Mouse (Mus musculus): ENCODE measurements around the gene Rbm28. TPM values are rescaled to one million over a fixed set of nuclear protein-coding genes. Genes with fewer than 3 reads are reported as not detected.
A peak's percentile ranks its signal among the peaks of the same experiment; 100 is the strongest.

The Rbm28 gene
- total RNA-seq, 2 experiments from 2014 or later, result 40.2 to 44.1 TPM

DNA sequence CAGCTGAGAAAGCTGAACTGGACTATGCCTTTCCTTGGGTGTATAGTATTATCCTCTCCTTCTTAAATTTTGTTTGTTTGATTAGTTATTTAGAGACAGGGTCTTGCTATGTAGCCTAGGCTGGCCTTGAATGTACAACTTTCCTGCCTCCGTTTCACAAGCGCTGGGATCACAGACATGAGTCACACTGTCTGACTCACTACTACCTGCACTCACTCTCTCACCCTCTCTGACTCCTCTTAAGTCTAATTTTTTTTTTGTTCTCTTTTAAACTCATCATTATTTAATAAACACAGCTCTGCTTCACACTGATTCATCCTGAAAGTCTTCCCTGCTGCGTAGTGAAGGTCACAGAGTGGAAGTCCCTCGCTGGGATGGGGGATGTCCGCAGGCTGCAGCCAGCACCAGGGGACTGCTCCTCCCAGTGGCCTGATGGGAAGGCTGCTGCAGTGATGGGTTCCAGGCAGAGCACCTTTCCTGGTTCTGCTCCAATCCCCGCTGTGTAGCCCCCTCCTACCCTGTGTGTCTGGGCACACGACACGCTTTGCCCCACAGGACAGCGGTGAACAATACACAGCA, 81.9 kb downstream of the Rbm28 start:
- no peak for DNase-seq (ENCODE audit: low spot score in 2 of 2)

DNA sequence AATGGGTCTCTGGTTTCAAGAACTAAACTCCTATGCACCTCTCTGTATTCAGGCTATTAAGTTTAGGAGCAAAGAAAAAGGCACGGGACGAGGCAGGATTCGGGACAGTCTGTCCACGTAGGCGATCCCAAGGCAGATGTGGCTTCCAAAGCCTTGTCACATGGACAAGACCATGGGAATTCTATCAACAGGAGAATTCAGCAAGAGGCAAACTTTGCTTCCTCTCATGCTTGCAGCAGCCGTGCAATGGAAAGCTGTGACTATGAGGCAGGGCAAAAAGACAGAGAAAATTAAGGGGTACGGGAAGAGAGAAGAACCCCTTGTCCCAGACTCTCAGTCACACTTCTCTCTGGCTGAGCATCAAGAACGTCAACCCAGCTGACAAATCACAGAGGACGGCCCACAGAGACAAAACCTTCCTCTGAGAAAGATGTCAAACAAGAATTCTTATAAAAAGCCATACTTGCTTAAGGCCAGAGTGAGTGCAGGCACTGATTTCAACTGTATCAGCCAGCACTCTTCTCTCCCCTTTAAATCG, 82.9 kb downstream of the Rbm28 start:
- DNase-seq (ENCODE audit: low spot score in 2 of 2), result no peak

DNA sequence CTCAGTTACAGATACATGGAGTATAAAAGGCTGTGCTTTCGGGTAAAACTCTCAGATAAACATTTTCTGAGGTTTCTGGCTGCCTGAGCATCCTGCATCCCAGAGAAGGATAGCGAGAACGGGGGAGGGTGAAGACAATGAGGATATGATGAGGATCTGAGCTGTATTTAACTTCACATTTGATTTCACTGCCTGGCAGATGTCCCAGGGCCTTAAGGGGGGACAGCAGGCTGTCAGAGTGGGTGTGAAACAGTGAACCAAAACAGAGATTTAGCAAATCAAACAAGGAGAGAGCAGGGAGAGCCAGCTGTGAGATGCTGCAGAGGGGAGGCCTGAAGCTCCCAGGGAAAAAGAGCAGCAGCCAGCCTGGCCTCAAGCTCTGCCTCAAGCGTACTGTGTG, 85.5 kb downstream of the Rbm28 start:
- peak; percentile 43 to 73 for DNase-seq (ENCODE audit: low spot score in 2 of 2)

DNA sequence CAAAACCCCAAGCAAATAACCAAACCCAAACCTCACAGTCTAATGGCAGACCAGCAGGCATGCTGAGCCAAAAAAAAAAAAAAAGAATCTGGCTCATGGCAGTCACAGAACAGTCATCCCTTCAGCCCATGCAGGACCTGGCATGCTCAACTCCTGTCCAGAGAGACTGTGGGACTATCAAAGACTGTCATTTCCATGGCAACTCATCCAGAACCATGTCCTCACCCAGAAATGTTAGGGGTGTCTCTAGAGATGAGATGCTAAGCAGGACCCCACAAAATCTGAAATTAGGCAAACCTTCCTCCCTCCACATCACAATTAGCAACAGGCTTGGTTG, 90.7 kb downstream of the Rbm28 start:
- no peak for DNase-seq (ENCODE audit: low spot score in 2 of 2)

Small RNA genes lying within 50 kb of the gene (microRNA-seq; reads per million reads assigned to microRNA genes)
- 0 reads per million in 2 experiments for gene Gm24303

Other genes with a start within 250 kb of the Rbm28 start
- not detected for gene Lep, start 104.8 kb downstream of the Rbm28 start, total RNA-seq (2021)
- 1 to 10 TPM; 3.0 to 3.5 TPM for gene Prrt4, start 14.6 kb upstream of the Rbm28 start, total RNA-seq (2021)
- 10 to 100 TPM; 56.7 to 58.6 TPM for gene Impdh1, start 51.4 kb upstream of the Rbm28 start, total RNA-seq (2021)
- 1 to 10 TPM; 5.5 to 6.8 TPM for gene Hilpda, start 107.5 kb upstream of the Rbm28 start, total RNA-seq (2021)
- under 1 TPM in 1 of 2 experiments, not detected in 1; 0.81 TPM for gene Fam71f2, start 114.6 kb upstream of the Rbm28 start, total RNA-seq (2021)
- not detected for gene Fam71f1, start 154.1 kb upstream of the Rbm28 start, total RNA-seq (2021)
- gene Calu, start 183.1 kb upstream of the Rbm28 start, total RNA-seq (2021), result 10 to 100 TPM; 59.4 to 62.6 TPM
- under 1 TPM; 0.14 to 0.30 TPM for gene Opn1sw, start 223.5 kb upstream of the Rbm28 start, total RNA-seq (2021)
- 100 to 1,000 TPM; 105 to 113 TPM for gene Ccdc136, start 231.3 kb upstream of the Rbm28 start, total RNA-seq (2021)

Measured in left cerebral cortex, adult 18-20 months (tissue).